Mouse (Mus musculus) heart, postnatal 0 days (tissue): ENCODE data around the gene Bloc1s5.

Experiments used
- CTCF ChIP-seq: IDR thresholded peaks from 2 replicates; pipeline ENCODE4 v1.5.1; 2016; ENCODE audit warnings: antibody characterized with exemption, control low read depth, low read depth
- EP300 ChIP-seq: IDR thresholded peaks from 2 replicates; pipeline ENCODE4 v1.6.1; 2016; ENCODE audit warnings: antibody characterized with exemption, low read depth

DNA sequence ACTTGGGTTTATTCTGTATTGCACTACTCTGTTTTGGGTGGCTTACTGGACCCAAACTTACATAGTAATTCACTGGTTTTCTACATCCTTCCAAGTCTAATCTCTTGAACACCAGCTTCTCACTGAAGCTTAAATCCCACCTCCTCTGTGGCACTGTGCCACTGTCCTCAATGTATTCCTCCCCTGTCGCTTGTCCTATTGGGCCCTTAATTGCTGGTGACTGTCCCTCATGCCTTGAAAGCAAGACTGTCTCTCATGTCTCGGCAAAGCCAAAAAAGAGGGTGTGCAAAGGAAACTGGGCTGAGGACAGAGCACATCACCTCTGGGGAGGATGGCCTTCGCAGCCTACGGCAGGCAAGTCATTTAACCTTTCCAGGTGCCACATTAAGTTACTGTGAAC, 23.0 kb upstream of the Bloc1s5 start:
- TF ChIP-seq CTCF (no peak), EP300 (no peak)
